Mouse (Mus musculus): ENCODE data around the gene Armc2.

GRCm38 (mm10) chr10:42059522-42059921 is 41.3 kb upstream of the Armc2 start:
- TF ChIP-seq ZC3H11A (IDR thresholded peaks at IDR 0.05; ENCODE audit: low read depth, low read length) (no peak), POLR2AphosphoS2 (IDR thresholded peaks at IDR 0.05; ENCODE audit: low read length) (no peak), CTCF (IDR thresholded peaks at IDR 0.05 in 2 of 3, conservative IDR thresholded peaks at IDR 0.05 in 1 of 3; ENCODE audit: control insufficient read depth in 1 of 3, insufficient read depth in 1 of 3, low read depth in 2 of 3, low read length in 3 of 3, poor library complexity in 1 of 3, severe bottlenecking in 1 of 3) (no peak), CHD1 (IDR thresholded peaks at IDR 0.05; ENCODE audit: low read depth, low read length) (no peak), POLR2A (IDR thresholded peaks at IDR 0.05; ENCODE audit: control insufficient read depth in 1 of 2, insufficient read depth in 1 of 2, low read depth in 1 of 2, low read length in 2 of 2, poor library complexity in 1 of 2) (no peak), ZKSCAN1 (IDR thresholded peaks at IDR 0.05; ENCODE audit: low read depth, low read length) (no peak), RAD21 (IDR thresholded peaks at IDR 0.05; ENCODE audit: low read depth, low read length) (no peak), MAFK (IDR thresholded peaks at IDR 0.05; ENCODE audit: borderline replicate concordance, low read depth, low read length) (no peak), ZNF384 (IDR thresholded peaks at IDR 0.05; ENCODE audit: low read depth, low read length) (no peak), MAX (IDR thresholded peaks at IDR 0.05; ENCODE audit: low read length) (no peak), POLR2AphosphoS5 (IDR thresholded peaks at IDR 0.05; ENCODE audit: borderline replicate concordance, low read depth, low read length) (peak; percentile 82; the same call in 1 of the 2 replicates)

Measured in MEL (cell line).